Mouse (Mus musculus): ENCODE measurements around the gene Espn. TPM values are rescaled to one million over a fixed set of nuclear protein-coding genes. Genes with fewer than 3 reads are reported as not detected.
A peak's percentile ranks its signal among the peaks of the same experiment; 100 is the strongest.

The Espn gene
- polyA plus RNA-seq (2014; fragmentation: Nextera tagmentation; extraction: Ambion mirVana), result 0.90 and 1.3 TPM in 2 replicates

DNA sequence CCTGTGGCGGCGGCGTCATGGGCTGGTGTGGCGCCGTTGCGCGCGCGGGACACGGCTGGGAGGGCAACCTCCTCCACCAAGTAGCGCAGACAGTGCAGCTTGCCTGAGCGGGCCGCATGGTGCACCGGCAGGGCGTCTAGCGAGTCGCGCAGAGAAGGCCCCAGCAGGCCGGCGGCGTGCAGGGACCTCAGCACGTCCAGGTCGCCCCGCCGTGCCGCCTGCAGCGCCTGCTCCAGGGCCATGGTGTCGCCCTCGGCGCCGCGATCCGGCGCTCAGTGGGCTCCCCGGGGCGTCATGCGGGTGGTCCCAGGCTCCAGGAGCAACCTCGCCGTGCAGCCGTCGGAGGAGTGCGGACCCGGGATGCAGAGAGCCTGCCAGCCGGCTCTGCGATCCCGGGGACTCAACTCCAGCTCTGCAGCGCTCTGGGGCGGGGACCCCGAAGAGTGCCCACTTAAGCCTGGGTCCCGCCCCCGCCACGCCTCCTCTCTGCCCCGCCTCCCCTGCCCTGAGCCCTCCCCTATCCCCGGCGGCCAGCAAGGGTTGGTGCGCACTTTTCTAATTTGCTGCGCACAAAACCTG, at the start of gene Espn:
Espn (minus strand) TSS at position 406 of the 579 bp plus-strand sequence.
- Histone ChIP-seq H3K4me2 (peak within 1 kb of the TSS; percentile 72), H3K36me3 (ENCODE audit: control insufficient read depth, insufficient read depth, low read length) (no peaks in the 10 kb centered on the region), H3K9ac (ENCODE audit: low read depth, low read length) (0 out of 2 replicates have a peak within 1 kb of the TSS, but pooled peaks have one; percentile 35), H3K4me1 (ENCODE audit: control insufficient read depth, insufficient read depth, low read length) (peaks cover 18% of the 10 kb centered on the region), H3K9me3 (replicated peaks; ENCODE audit: control insufficient read depth, low read length) (no peaks in the 10 kb centered on the region), H3K27me3 (ENCODE audit: control insufficient read depth, insufficient read depth, low read length) (peaks cover 52% of the 10 kb centered on the region), H3K27ac (ENCODE audit: low read depth, low read length) (no peak within 1 kb of the TSS), H3K4me3 (ENCODE audit: low read depth, low read length) (peak within 1 kb of the TSS; percentile 44)
- WGBS (ENCODE audit: insufficient replicate concordance), result 1% methylated on average over 55 of the region's 57 CpGs
- peak; percentile 75 for ATAC-seq (replicated peaks; ENCODE audit: insufficient number of reproducible peaks, low FRiP score, low TSS enrichment)

DNA sequence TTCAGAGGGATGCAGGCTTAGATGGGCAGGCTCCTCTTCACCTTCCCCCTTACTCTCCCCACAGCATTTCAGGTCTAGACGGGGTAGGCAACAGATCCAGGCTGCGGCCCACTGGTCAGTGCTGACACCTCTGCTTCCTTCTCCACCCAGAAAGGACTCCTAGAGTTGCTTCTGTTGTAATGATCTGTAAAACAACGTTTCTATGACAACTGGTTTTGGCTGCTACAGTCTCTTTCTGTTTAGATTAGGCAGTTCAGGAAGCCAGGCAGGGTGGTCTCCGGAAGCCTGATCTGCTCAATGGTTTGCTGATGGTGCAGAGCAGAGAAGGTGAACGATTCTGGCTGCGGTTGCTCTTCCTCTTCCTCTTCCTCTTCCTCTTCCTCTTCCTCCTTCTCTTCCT, 49.3 kb upstream of the Espn start:
- WGBS (ENCODE audit: insufficient replicate concordance), result 54% methylated on average over 6 of the region's 6 CpGs
- no peak overlapping the region for H3K27ac ChIP-seq (ENCODE audit: low read depth, low read length)
- no peak overlapping the region for H3K9ac ChIP-seq (ENCODE audit: low read depth, low read length)
- ATAC-seq (replicated peaks; ENCODE audit: insufficient number of reproducible peaks, low FRiP score, low TSS enrichment), result no peak; the same call in 1 of the 2 replicates
- no peak overlapping the region for H3K4me3 ChIP-seq (ENCODE audit: low read depth, low read length)
- peaks cover 24% of the 10 kb centered on the region for H3K4me1 ChIP-seq (ENCODE audit: control insufficient read depth, insufficient read depth, low read length)
- H3K36me3 ChIP-seq (ENCODE audit: control insufficient read depth, insufficient read depth, low read length), result no peaks in the 10 kb centered on the region
- no peak overlapping the region for H3K4me2 ChIP-seq
- H3K27me3 ChIP-seq (ENCODE audit: control insufficient read depth, insufficient read depth, low read length), result no peaks in the 10 kb centered on the region
- no peaks in the 10 kb centered on the region for H3K9me3 ChIP-seq (replicated peaks; ENCODE audit: control insufficient read depth, low read length)

DNA sequence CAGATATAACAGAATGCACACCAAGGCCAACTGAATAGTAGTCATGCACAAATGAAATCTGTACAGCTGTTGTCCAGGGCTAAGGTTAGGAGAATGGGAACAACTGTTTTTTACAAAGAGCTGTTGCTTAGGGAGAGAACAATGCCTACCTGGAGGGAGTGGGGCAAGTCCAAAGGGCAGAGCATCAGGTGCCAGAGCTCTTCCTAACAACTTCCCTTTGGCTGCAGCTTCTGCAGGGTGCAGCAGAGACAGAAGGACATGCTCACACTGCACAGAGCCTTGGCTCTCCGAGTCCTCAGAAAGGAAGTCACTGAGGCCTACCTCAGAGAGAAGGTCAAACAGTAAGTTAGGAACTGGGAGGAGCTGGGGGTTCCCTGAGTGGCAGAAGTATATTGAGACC, 47.4 kb upstream of the Espn start:
- no peak for ATAC-seq (replicated peaks; ENCODE audit: insufficient number of reproducible peaks, low FRiP score, low TSS enrichment)
- no peak overlapping the region for H3K9ac ChIP-seq (ENCODE audit: low read depth, low read length)
- H3K4me3 ChIP-seq (ENCODE audit: low read depth, low read length), result no peak overlapping the region
- no peaks in the 10 kb centered on the region for H3K27me3 ChIP-seq (ENCODE audit: control insufficient read depth, insufficient read depth, low read length)
- WGBS (ENCODE audit: insufficient replicate concordance), result 76% methylated on average over 1 of the region's 1 CpGs
- H3K4me1 ChIP-seq (ENCODE audit: control insufficient read depth, insufficient read depth, low read length), result peaks cover 24% of the 10 kb centered on the region
- H3K4me2 ChIP-seq, result no peak overlapping the region
- no peak overlapping the region for H3K27ac ChIP-seq (ENCODE audit: low read depth, low read length)
- no peaks in the 10 kb centered on the region for H3K9me3 ChIP-seq (replicated peaks; ENCODE audit: control insufficient read depth, low read length)
- no peaks in the 10 kb centered on the region for H3K36me3 ChIP-seq (ENCODE audit: control insufficient read depth, insufficient read depth, low read length)

DNA sequence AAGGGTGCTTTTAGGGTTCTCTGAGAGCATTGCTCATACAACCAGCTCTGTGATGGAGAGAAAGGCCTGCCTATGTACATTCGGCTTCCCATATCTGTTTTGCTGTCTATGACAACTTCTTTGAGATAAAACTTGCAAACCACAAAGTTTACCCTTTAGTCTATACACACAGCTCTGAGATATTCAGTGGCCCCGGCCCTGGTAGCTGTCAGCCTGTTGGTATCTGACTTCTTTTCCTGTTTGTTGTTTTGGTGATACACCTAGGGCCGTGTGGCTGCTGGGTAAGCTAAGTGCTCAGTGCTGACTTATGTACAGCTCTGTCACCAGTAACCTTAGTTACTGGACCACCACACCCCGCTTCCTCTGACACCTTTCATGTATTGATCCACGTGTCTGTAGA, 45.4 kb upstream of the Espn start:
- Histone ChIP-seq H3K4me3 (ENCODE audit: low read depth, low read length) (no peak overlapping the region), H3K9me3 (replicated peaks; ENCODE audit: control insufficient read depth, low read length) (no peaks in the 10 kb centered on the region), H3K9ac (ENCODE audit: low read depth, low read length) (no peak overlapping the region), H3K27ac (ENCODE audit: low read depth, low read length) (no peak overlapping the region), H3K4me2 (no peak overlapping the region), H3K36me3 (ENCODE audit: control insufficient read depth, insufficient read depth, low read length) (no peaks in the 10 kb centered on the region), H3K27me3 (ENCODE audit: control insufficient read depth, insufficient read depth, low read length) (no peaks in the 10 kb centered on the region), H3K4me1 (ENCODE audit: control insufficient read depth, insufficient read depth, low read length) (peaks cover 18% of the 10 kb centered on the region)
- 57% methylated on average over 5 of the region's 5 CpGs for WGBS (ENCODE audit: insufficient replicate concordance)
- ATAC-seq (replicated peaks; ENCODE audit: insufficient number of reproducible peaks, low FRiP score, low TSS enrichment), result no peak

DNA sequence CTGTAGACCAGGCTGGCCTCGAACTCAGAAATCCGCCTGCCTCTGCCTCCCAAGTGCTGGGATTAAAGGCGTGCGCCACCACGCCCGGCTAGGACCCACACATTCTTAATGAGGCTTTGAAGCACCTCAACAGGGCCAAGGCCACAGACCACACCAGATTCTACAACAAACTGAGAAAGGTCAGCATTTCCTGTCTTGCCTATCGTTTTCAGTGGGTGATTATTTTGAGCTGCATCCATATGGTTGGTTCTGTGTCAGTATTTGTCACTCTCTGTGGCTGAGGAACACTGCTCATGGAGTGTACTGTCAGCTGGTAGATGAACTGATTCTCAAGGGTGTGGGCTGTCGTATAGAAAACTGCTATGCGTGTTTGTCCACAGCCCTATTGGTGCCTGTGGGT, 44.1 kb upstream of the Espn start:
- no peaks in the 10 kb centered on the region for H3K36me3 ChIP-seq (ENCODE audit: control insufficient read depth, insufficient read depth, low read length)
- 88% methylated on average over 9 of the region's 9 CpGs for WGBS (ENCODE audit: insufficient replicate concordance)
- no peak overlapping the region for H3K27ac ChIP-seq (ENCODE audit: low read depth, low read length)
- H3K27me3 ChIP-seq (ENCODE audit: control insufficient read depth, insufficient read depth, low read length), result no peaks in the 10 kb centered on the region
- no peaks in the 10 kb centered on the region for H3K9me3 ChIP-seq (replicated peaks; ENCODE audit: control insufficient read depth, low read length)
- H3K4me1 ChIP-seq (ENCODE audit: control insufficient read depth, insufficient read depth, low read length), result 0 out of 2 replicates have a peak, but pooled peaks cover 6% of the 10 kb centered on the region
- no peak overlapping the region for H3K4me2 ChIP-seq
- H3K9ac ChIP-seq (ENCODE audit: low read depth, low read length), result no peak overlapping the region
- no peak for ATAC-seq (replicated peaks; ENCODE audit: insufficient number of reproducible peaks, low FRiP score, low TSS enrichment)
- no peak overlapping the region for H3K4me3 ChIP-seq (ENCODE audit: low read depth, low read length)

DNA sequence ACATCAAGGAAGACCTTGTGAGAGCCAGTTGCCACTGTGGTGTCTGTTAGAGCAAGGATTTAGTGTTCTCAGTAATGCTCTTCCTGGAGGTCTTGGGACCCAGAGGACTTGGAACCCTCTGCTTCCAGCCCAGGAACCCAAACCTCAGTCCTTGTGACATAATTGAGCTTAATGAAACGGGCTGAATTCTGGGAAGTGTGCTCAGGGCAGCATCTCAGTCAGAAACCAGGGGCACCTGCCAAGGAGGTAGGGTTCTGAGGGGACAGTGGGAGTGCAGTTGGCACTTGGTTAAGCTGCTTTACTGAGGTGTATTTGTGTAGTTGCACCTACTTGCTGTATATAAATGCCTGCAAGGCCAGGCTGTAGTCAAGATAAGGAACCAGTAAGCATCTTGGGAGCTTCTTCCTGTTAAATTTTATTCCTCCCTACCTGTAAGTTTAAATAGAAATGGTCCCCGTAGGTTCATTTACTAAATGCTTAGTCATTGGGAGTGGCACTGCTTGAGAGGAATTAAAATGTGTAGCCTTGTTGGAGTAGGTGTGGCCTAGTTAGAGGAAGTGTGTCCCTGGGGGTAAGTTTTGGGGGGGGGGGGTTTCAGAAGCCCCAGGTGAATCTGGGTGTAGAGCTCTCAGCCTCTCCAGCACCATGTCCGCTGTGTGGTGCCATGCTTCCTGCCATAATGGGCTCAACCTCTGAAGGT, 42.5 kb upstream of the Espn start:
- ATAC-seq (replicated peaks; ENCODE audit: insufficient number of reproducible peaks, low FRiP score, low TSS enrichment), result no peak

DNA sequence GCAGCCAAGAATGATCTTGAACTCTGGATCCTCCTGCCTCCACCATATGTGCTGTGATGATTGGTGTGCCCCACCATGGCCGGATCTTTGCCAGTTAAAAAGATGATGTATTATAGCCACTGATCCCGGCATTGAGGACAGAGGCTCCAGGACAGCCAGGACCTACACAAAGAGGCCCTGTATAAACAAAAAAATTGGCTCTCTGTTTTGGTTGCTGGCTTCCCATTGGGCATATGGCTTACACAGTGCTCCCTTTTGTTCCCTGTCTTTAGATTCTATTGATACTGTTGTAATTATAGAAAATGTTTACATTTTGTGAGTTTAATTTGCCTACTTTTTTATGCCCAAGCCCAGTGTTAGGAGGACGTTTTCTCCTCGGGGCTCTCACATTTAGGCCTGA, 40.4 kb upstream of the Espn start:
- ATAC-seq (replicated peaks; ENCODE audit: insufficient number of reproducible peaks, low FRiP score, low TSS enrichment), result no peak
- no peak overlapping the region for H3K9ac ChIP-seq (ENCODE audit: low read depth, low read length)
- H3K4me3 ChIP-seq (ENCODE audit: low read depth, low read length), result no peak overlapping the region
- 59% methylated on average over 4 of the region's 4 CpGs for WGBS (ENCODE audit: insufficient replicate concordance)
- no peaks in the 10 kb centered on the region for H3K9me3 ChIP-seq (replicated peaks; ENCODE audit: control insufficient read depth, low read length)
- no peaks in the 10 kb centered on the region for H3K36me3 ChIP-seq (ENCODE audit: control insufficient read depth, insufficient read depth, low read length)
- peaks cover 17% of the 10 kb centered on the region for H3K4me1 ChIP-seq (ENCODE audit: control insufficient read depth, insufficient read depth, low read length)
- no peak overlapping the region for H3K4me2 ChIP-seq
- H3K27ac ChIP-seq (ENCODE audit: low read depth, low read length), result no peak overlapping the region
- no peaks in the 10 kb centered on the region for H3K27me3 ChIP-seq (ENCODE audit: control insufficient read depth, insufficient read depth, low read length)

More for the DNA sequence above, 42.5 kb upstream of the Espn start:
- no peak overlapping the region for H3K27ac ChIP-seq (ENCODE audit: low read depth, low read length)
- no peaks in the 10 kb centered on the region for H3K9me3 ChIP-seq (replicated peaks; ENCODE audit: control insufficient read depth, low read length)
- no peak overlapping the region for H3K4me2 ChIP-seq
- no peaks in the 10 kb centered on the region for H3K36me3 ChIP-seq (ENCODE audit: control insufficient read depth, insufficient read depth, low read length)
- 82% methylated on average over 3 of the region's 3 CpGs for WGBS (ENCODE audit: insufficient replicate concordance)
- no peak overlapping the region for H3K9ac ChIP-seq (ENCODE audit: low read depth, low read length)
- H3K4me3 ChIP-seq (ENCODE audit: low read depth, low read length), result no peak overlapping the region
- peaks cover 15% of the 10 kb centered on the region for H3K4me1 ChIP-seq (ENCODE audit: control insufficient read depth, insufficient read depth, low read length)
- no peaks in the 10 kb centered on the region for H3K27me3 ChIP-seq (ENCODE audit: control insufficient read depth, insufficient read depth, low read length)

DNA sequence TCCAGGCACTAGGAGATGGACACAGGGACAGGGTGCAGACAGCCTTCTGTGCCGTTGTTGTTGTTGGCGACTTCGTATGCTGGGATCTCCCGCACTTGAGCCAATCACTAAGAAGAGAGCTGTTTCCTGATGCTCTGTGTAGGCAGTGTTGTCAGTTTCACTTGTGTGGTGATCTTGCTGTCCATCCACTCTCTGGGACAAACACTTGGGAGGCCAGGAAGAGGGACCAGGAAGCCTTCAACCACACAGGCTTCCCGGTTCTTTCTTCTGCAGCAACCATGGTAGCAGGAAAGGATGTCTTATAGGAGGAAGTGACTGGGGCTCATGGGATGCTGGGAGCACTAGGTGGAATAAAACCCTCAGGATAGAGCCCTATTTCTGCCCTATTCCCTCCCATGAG, 38.5 kb upstream of the Espn start:
- no peaks in the 10 kb centered on the region for H3K9me3 ChIP-seq (replicated peaks; ENCODE audit: control insufficient read depth, low read length)
- WGBS (ENCODE audit: insufficient replicate concordance), result 55% methylated on average over 5 of the region's 5 CpGs
- H3K4me1 ChIP-seq (ENCODE audit: control insufficient read depth, insufficient read depth, low read length), result peaks cover 29% of the 10 kb centered on the region
- H3K27me3 ChIP-seq (ENCODE audit: control insufficient read depth, insufficient read depth, low read length), result no peaks in the 10 kb centered on the region
- 0 out of 2 replicates have a peak overlapping the region, but pooled peaks have one; percentile 15 for H3K27ac ChIP-seq (ENCODE audit: low read depth, low read length)
- H3K4me2 ChIP-seq, result no peak overlapping the region
- peak overlapping the region; percentile 16; the same call in 1 of the 2 replicates for H3K9ac ChIP-seq (ENCODE audit: low read depth, low read length)
- no peaks in the 10 kb centered on the region for H3K36me3 ChIP-seq (ENCODE audit: control insufficient read depth, insufficient read depth, low read length)
- H3K4me3 ChIP-seq (ENCODE audit: low read depth, low read length), result no peak overlapping the region
- no peak for ATAC-seq (replicated peaks; ENCODE audit: insufficient number of reproducible peaks, low FRiP score, low TSS enrichment)

Data from heart, embryonic 11.5 days (tissue).